Mouse (Mus musculus): Measurements from ENCODE around the gene Usp53. TPM values are rescaled to one million over a fixed set of nuclear protein-coding genes. Genes with fewer than 3 reads are reported as not detected.

Usp53 gene
- total and polyA plus RNA-seq, 2 experiments from 2014 or later, result 11.9 to 19.2 TPM

DNA sequence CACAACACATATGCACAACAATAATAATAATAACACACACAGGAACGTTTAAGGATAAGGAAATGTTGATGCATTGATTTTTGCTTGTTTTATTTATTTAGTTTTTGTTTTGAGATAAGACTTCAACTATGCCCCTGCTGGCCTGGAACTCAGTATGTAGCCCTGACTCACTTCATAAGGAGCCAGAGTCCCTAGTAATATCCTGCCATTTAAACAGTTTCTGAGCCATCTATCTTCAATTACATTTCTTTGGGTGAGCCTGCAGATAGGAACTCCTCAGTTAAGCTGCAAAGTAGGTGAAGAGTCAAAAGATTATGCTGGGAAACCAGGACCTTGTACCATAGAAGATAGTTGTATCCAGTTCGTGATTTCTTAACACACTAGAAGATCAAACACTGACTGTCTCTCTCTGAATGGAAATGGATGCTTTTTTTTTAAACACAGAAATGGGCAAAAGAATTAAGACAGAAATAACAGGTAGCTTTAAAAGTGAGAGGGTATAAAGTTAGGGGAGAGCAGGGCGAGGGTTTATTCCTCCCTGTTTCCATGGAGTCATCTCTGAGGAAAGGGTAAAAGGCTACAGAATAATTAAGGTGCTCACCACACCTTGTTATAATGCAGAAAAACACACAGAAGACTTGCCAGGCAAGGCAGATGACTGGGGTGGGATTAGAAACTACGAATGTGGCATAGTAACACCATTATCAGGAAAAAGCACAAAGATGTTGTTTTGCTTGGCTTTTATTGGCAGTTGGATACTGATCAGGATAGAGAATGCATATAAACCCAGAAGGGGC lies 96.6 kb downstream of the Usp53 start:
- no peak overlapping the region for H3K4me3 ChIP-seq (ENCODE audit: low read depth, low read length)
- no peaks in the 10 kb centered on the region for H3K27me3 ChIP-seq (ENCODE audit: insufficient read depth, low read length)
- no peaks in the 10 kb centered on the region for H3K36me3 ChIP-seq (ENCODE audit: insufficient read depth)
- no peak overlapping the region for H3K4me2 ChIP-seq (ENCODE audit: low read depth)
- no peak for DNase-seq
- H3K9me3 ChIP-seq (ENCODE audit: low read length), result no peaks in the 10 kb centered on the region
- no peak for ATAC-seq
- no peak overlapping the region for H3K9ac ChIP-seq
- H3K27ac ChIP-seq (ENCODE audit: low read depth, low read length), result no peak overlapping the region
- no peak for TF ChIP-seq CTCF (IDR thresholded peaks at IDR 0.05; ENCODE audit: low read depth)
- WGBS, result 76% methylated on average over 4 of the region's 4 CpGs
- H3K4me1 ChIP-seq (ENCODE audit: insufficient read depth), result no peaks in the 10 kb centered on the region

Small RNA genes lying within 50 kb of the gene (microRNA-seq; reads per million reads assigned to microRNA genes)
- 0 reads per million in 2 experiments for gene Gm22066

Other genes with a start within 250 kb of the Usp53 start
- gene Fabp2, start 89.4 kb downstream of the Usp53 start, total RNA-seq (2014; rRNA removed), result not detected in 2 replicates
- not detected in 2 replicates for gene Fabp2, start 89.4 kb downstream of the Usp53 start, polyA plus RNA-seq (2015; fragmentation: Nextera tagmentation; extraction: Ambion mirVana)
- not detected in 2 replicates for gene Gm10959, start 65.2 kb downstream of the Usp53 start, total RNA-seq (2014; rRNA removed)
- gene Gm10959, start 65.2 kb downstream of the Usp53 start, polyA plus RNA-seq (2015; fragmentation: Nextera tagmentation; extraction: Ambion mirVana), result not detected in 2 replicates
- gene 1810037I17Rik, start 60.3 kb downstream of the Usp53 start, total RNA-seq (2014; rRNA removed), result 27.4 and 33.2 TPM in 2 replicates
- gene 1810037I17Rik, start 60.3 kb downstream of the Usp53 start, polyA plus RNA-seq (2015; fragmentation: Nextera tagmentation; extraction: Ambion mirVana), result 94.9 and 109 TPM in 2 replicates
- gene Myoz2, start 50.5 kb upstream of the Usp53 start, total RNA-seq (2014; rRNA removed), result 0.14 and 0.15 TPM in 2 replicates
- gene Myoz2, start 50.5 kb upstream of the Usp53 start, polyA plus RNA-seq (2015; fragmentation: Nextera tagmentation; extraction: Ambion mirVana), result not detected in 2 replicates